Mouse (Mus musculus): Measurements from ENCODE around the gene Rcbtb2. TPM values are rescaled to one million over a fixed set of nuclear protein-coding genes. Genes with fewer than 3 reads are reported as not detected.
A peak's percentile ranks its signal among the peaks of the same experiment; 100 is the strongest.

Rcbtb2 gene
- polyA plus RNA-seq, 1 experiment from 2014 or later, result 90.1 TPM

DNA sequence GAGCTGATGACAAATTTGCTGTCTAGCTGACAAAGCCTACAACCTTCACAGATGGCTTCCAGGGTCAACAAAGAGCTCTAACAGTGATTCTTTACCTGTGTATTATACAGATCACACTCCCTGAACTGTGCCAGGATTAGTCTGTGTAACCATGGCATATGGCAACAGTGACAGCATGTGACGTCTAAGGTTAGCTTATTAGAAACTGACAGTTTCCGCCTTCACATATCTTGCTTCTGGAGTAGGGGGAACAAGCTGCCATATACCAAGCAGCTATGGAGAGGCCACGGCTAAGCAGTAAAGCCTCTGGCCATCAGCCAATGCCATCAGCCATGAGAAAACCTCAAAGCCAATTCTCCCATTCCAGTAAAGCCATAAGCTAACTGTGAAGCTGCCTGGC is 103.5 kb downstream of the Rcbtb2 start:
- Histone ChIP-seq H3K4me1 (peaks cover 7% of the 10 kb centered on the region; the same call in 1 of the 2 replicates), H3K27ac (no peak overlapping the region), H3K36me3 (no peaks in the 10 kb centered on the region), H3K9me3 (no peaks in the 10 kb centered on the region), H3K4me3 (no peak overlapping the region), H3K9ac (no peak overlapping the region), H3K4me2 (no peak overlapping the region), H3K27me3 (no peaks in the 10 kb centered on the region)
- no peak for ATAC-seq (ENCODE audit: insufficient number of reproducible peaks, low FRiP score, low TSS enrichment, low read depth)
- 45% methylated on average over 3 of the region's 3 CpGs for WGBS

GRCm38 (mm10) chr14:73226849-73227248 is 104.0 kb downstream of the Rcbtb2 start:
- Histone ChIP-seq H3K4me1 (peaks cover 8% of the 10 kb centered on the region; the same call in 1 of the 2 replicates), H3K27me3 (no peaks in the 10 kb centered on the region), H3K9ac (no peak overlapping the region), H3K4me2 (no peak overlapping the region), H3K27ac (no peak overlapping the region), H3K9me3 (no peaks in the 10 kb centered on the region), H3K36me3 (no peaks in the 10 kb centered on the region), H3K4me3 (no peak overlapping the region)
- no peak for ATAC-seq (ENCODE audit: insufficient number of reproducible peaks, low FRiP score, low TSS enrichment, low read depth)
- 15% methylated on average over 1 of the region's 1 CpGs for WGBS

- H3K27me3 ChIP-seq, result no peaks in the 10 kb centered on the region
- no peak overlapping the region for H3K27ac ChIP-seq
- H3K4me2 ChIP-seq, result no peak overlapping the region
- no peaks in the 10 kb centered on the region for H3K9me3 ChIP-seq
- peaks cover 12% of the 10 kb centered on the region for H3K4me1 ChIP-seq
- H3K36me3 ChIP-seq, result no peaks in the 10 kb centered on the region
- 25% methylated on average over 5 of the region's 5 CpGs for WGBS
- no peak overlapping the region for H3K4me3 ChIP-seq
- no peak overlapping the region for H3K9ac ChIP-seq
- ATAC-seq (ENCODE audit: insufficient number of reproducible peaks, low FRiP score, low TSS enrichment, low read depth), result no peak
These were observed 108.6 kb downstream of the Rcbtb2 start for GRCm38 (mm10) chr14:73231286-73231982.

GRCm38 (mm10) chr14:73234468-73235031 is 111.7 kb downstream of the Rcbtb2 start:
- 14% methylated on average over 2 of the region's 2 CpGs for WGBS
- Histone ChIP-seq H3K4me3 (no peak overlapping the region), H3K27ac (peak overlapping the region; percentile 80), H3K27me3 (no peaks in the 10 kb centered on the region), H3K9ac (no peak overlapping the region), H3K4me1 (peaks cover 10% of the 10 kb centered on the region), H3K36me3 (no peaks in the 10 kb centered on the region), H3K9me3 (no peaks in the 10 kb centered on the region), H3K4me2 (0 out of 2 replicates have a peak overlapping the region, but pooled peaks have one; percentile 2)
- ATAC-seq (ENCODE audit: insufficient number of reproducible peaks, low FRiP score, low TSS enrichment, low read depth), result no peak

DNA sequence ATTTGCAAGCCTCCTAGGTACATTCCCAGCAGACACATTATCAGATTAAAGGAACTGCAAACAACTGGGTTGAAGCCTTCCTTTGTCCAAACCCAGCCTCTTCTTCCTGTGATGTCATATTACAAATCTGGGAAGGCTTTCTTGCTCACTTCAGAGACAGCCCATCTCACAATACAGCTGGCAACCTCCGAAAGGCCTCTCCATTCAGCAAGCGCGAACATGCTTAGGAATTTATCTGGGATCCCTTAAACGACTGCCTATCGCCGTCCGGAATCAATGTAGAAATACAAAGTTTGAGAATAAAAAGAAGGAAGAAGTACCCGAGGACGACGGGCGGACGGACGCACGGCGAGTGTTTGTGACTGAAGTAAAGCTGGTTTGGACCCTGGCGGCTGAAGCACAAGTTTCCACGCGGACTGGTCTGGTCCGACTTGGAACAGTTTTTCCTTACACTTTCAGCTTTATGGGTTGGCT is 115.0 kb downstream of the Rcbtb2 start, which contains the start of gene Lpar6:
TSS of gene Lpar6 (plus strand) at position 48 of the 474 bp plus-strand sequence.
- Histone ChIP-seq H3K4me2 (peak within 1 kb of the TSS; percentile 44), H3K4me1 (peaks cover 7% of the 10 kb centered on the region), H3K36me3 (0 out of 2 replicates have a peak, but pooled peaks cover 4% of the 10 kb centered on the region), H3K27ac (peak within 1 kb of the TSS; percentile 96), H3K4me3 (peak within 1 kb of the TSS; percentile 55), H3K9ac (peak within 1 kb of the TSS; percentile 58), H3K27me3 (no peaks in the 10 kb centered on the region), H3K9me3 (no peaks in the 10 kb centered on the region)
- WGBS, result under 1% methylated on average over 19 of the region's 19 CpGs
- peak; percentile 77; the same call in 1 of the 2 replicates for ATAC-seq (ENCODE audit: insufficient number of reproducible peaks, low FRiP score, low TSS enrichment, low read depth)

DNA sequence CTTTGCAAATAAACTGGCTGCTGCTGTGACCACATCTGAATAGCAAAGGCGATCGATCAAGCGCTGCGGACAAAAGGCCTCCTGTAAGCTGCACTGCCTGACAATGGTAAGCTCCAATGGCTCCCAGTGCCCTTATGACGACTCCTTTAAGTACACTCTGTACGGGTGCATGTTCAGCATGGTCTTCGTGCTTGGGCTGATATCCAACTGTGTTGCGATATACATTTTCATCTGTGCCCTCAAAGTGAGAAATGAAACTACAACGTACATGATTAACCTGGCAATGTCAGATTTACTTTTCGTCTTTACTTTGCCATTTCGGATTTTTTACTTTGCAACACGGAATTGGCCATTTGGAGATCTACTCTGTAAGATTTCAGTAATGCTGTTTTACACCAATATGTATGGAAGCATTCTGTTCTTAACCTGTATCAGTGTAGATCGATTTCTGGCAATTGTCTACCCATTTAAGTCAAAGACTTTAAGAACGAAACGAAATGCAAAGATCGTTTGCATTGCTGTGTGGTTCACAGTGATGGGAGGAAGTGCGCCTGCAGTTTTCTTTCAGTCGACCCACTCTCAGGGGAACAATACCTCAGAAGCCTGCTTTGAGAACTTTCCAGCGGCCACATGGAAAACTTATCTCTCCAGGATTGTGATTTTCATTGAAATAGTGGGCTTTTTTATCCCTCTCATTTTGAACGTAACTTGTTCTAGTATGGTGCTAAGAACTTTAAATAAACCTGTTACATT is 115.8 kb downstream of the Rcbtb2 start:
- Histone ChIP-seq H3K9me3 (no peaks in the 10 kb centered on the region), H3K27ac (peak overlapping the region; percentile 96), H3K9ac (peak overlapping the region; percentile 58; the same call in 1 of the 2 replicates), H3K4me2 (peak overlapping the region; percentile 44), H3K4me3 (peak overlapping the region; percentile 55), H3K4me1 (peaks cover 7% of the 10 kb centered on the region), H3K27me3 (no peaks in the 10 kb centered on the region), H3K36me3 (0 out of 2 replicates have a peak, but pooled peaks cover 4% of the 10 kb centered on the region)
- WGBS, result under 1% methylated on average over 20 of the region's 20 CpGs
- ATAC-seq (ENCODE audit: insufficient number of reproducible peaks, low FRiP score, low TSS enrichment, low read depth), result peak; percentile 66; the same call in 1 of the 2 replicates

DNA sequence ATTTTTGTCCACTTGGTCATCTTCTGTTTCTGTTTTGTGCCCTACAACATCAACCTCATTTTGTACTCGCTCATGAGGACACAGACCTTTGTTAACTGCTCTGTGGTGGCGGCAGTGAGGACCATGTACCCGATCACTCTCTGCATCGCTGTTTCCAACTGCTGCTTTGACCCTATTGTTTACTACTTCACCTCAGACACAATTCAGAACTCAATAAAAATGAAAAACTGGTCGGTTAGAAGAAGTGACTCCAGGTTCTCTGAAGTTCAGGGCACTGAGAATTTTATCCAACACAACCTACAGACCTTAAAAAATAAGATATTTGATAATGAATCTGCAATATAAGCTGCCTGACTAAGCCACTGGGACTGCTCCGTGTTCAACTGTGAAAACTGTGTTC is 116.5 kb downstream of the Rcbtb2 start:
- WGBS, result under 1% methylated on average over 6 of the region's 6 CpGs
- ATAC-seq (ENCODE audit: insufficient number of reproducible peaks, low FRiP score, low TSS enrichment, low read depth), result no peak

DNA sequence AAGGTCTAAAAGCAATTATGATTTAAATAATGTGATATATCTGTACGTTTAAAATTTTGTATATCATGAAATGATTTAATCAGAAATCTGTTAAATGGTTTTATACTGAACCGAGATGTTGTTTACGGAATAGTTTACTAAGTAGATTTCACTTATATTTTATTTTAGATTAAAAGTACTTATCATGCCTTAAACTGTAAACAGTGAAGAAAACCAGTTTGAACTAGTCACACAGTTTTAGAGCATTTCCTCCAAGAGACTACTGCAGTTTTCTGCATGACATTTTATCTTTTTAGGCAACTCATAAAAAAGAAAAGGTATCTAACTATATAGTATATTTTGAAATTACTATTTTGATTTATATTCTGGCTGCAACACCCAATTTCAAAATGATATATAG is 117.0 kb downstream of the Rcbtb2 start:
- ATAC-seq (ENCODE audit: insufficient number of reproducible peaks, low FRiP score, low TSS enrichment, low read depth), result no peak
- WGBS, result 38% methylated on average over 3 of the region's 3 CpGs
- Histone ChIP-seq H3K9me3 (no peaks in the 10 kb centered on the region), H3K9ac (no peak overlapping the region), H3K27ac (no peak overlapping the region), H3K27me3 (no peaks in the 10 kb centered on the region), H3K4me2 (no peak overlapping the region), H3K4me3 (no peak overlapping the region), H3K4me1 (no peaks in the 10 kb centered on the region; the same call in 1 of the 2 replicates), H3K36me3 (0 out of 2 replicates have a peak, but pooled peaks cover 4% of the 10 kb centered on the region)

More for the DNA sequence above, 116.5 kb downstream of the Rcbtb2 start:
- Histone ChIP-seq H3K9ac (peak overlapping the region; percentile 58), H3K27me3 (no peaks in the 10 kb centered on the region), H3K36me3 (0 out of 2 replicates have a peak, but pooled peaks cover 4% of the 10 kb centered on the region), H3K4me3 (peak overlapping the region; percentile 55), H3K4me2 (peak overlapping the region; percentile 44), H3K9me3 (no peaks in the 10 kb centered on the region), H3K27ac (peak overlapping the region; percentile 96), H3K4me1 (peaks cover 4% of the 10 kb centered on the region)

- Histone ChIP-seq H3K9me3 (no peaks in the 10 kb centered on the region), H3K4me1 (no peaks in the 10 kb centered on the region), H3K4me3 (no peak overlapping the region), H3K27me3 (no peaks in the 10 kb centered on the region), H3K36me3 (0 out of 2 replicates have a peak, but pooled peaks cover 4% of the 10 kb centered on the region), H3K4me2 (no peak overlapping the region), H3K9ac (no peak overlapping the region), H3K27ac (no peak overlapping the region)
- 88% methylated on average over 2 of the region's 2 CpGs for WGBS
- no peak for ATAC-seq (ENCODE audit: insufficient number of reproducible peaks, low FRiP score, low TSS enrichment, low read depth)
These were observed 121.3 kb downstream of the Rcbtb2 start for GRCm38 (mm10) chr14:73244061-73244597.

DNA sequence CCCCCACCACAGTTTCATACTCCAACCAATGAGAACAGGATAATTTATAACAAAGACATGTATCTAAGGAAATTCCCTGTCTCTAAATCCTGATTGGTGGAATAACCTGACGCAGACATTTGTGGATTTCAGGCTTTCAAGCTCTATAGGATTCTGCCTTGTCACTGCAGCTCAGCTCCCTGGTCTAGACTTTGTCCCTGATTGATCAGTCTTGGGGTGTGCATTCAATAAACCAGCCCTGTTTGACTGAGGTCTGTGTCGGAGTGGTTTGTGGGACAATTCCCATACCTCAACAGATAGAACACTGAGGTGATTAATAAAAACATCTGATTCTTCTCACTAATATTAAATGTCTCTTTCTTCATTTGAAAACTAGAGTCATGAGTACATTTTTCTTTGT is 127.2 kb downstream of the Rcbtb2 start:
- Histone ChIP-seq H3K9me3 (no peaks in the 10 kb centered on the region), H3K4me3 (no peak overlapping the region), H3K36me3 (no peaks in the 10 kb centered on the region), H3K27me3 (no peaks in the 10 kb centered on the region), H3K9ac (no peak overlapping the region), H3K27ac (no peak overlapping the region), H3K4me1 (no peaks in the 10 kb centered on the region), H3K4me2 (no peak overlapping the region)
- ATAC-seq (ENCODE audit: insufficient number of reproducible peaks, low FRiP score, low TSS enrichment, low read depth), result no peak
- whole genome bisulfite sequencing, result 88% methylated on average over 2 of the region's 2 CpGs

DNA sequence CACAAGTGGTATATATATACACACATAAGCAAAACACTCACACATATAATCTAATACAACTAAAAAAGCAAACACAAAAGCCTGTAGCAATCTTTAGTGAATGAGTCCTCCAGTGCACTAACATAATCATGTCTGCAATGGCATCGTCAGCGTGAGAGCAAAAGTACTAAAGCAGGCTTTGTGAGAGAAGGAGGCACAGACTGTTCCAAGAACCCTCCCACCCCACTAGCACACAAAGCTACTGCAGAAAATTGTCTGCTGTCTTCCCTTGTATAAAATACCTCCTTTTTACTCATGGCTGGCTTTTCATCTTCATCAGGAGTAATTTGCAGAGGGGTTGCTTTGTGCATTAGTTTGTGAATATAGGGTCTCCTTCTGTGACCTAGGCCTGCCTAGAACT is 129.4 kb downstream of the Rcbtb2 start:
- H3K27me3 ChIP-seq, result no peaks in the 10 kb centered on the region
- no peak overlapping the region for H3K9ac ChIP-seq
- H3K27ac ChIP-seq, result no peak overlapping the region
- no peak overlapping the region for H3K4me3 ChIP-seq
- 77% methylated on average over 2 of the region's 2 CpGs for WGBS
- H3K36me3 ChIP-seq, result no peaks in the 10 kb centered on the region
- no peak overlapping the region for H3K4me2 ChIP-seq
- H3K4me1 ChIP-seq, result no peaks in the 10 kb centered on the region
- ATAC-seq (ENCODE audit: insufficient number of reproducible peaks, low FRiP score, low TSS enrichment, low read depth), result no peak
- no peaks in the 10 kb centered on the region for H3K9me3 ChIP-seq
